Mouse (Mus musculus) heart, postnatal 0 days (tissue): ENCODE results near the gene Dyrk1b. TPM values are rescaled to one million over a fixed set of nuclear protein-coding genes. Genes with fewer than 3 reads are reported as not detected.

Source experiments
- ATAC-seq: fragments of 200-750 bp; cut with Nextera tagmentation; 2 replicates; pipeline ENCODE4 v1.8.0; 2017; ENCODE audit warnings: low read depth, moderate number of reproducible peaks, moderate library complexity; ENCODE audit not compliant: insufficient read depth
- DNase-seq: peaks from one replicate; pipeline ENCODE4 v3.0.0-alpha.2; 2016; ENCODE audit warnings: low spot score
- H3K27ac ChIP-seq: fragments of 300-500 bp; sonication (generic); 2 replicates; pipeline ENCODE4 v1.5.1; 2014; ENCODE audit warnings: low read depth, mild to moderate bottlenecking
- H3K27me3 ChIP-seq: fragments of 300-500 bp; sonication (generic); 2 replicates; pipeline ENCODE4 v1.6.1; 2014; ENCODE audit warnings: low read length, mixed read lengths; ENCODE audit not compliant: control insufficient read depth, insufficient read depth
- H3K36me3 ChIP-seq: fragments of 300-500 bp; sonication (generic); replicated peaks from 2 replicates; pipeline ENCODE4 v1.6.1; 2014; ENCODE audit warnings: low read length, mixed read lengths; ENCODE audit not compliant: control insufficient read depth, insufficient read depth
- H3K4me1 ChIP-seq: fragments of 300-500 bp; sonication (generic); 2 replicates; pipeline ENCODE4 v1.6.1; 2014; ENCODE audit warnings: antibody characterized with exemption; ENCODE audit not compliant: control insufficient read depth, insufficient read depth
- H3K4me2 ChIP-seq: fragments of 300-500 bp; sonication (generic); 2 replicates; pipeline ENCODE4 v1.6.1; 2014; ENCODE audit warnings: low read depth, mild to moderate bottlenecking, low read length, moderate library complexity
- H3K4me3 ChIP-seq: fragments of 300-500 bp; sonication (generic); 2 replicates; pipeline ENCODE4 v1.5.1; 2014; ENCODE audit warnings: low read depth, low read length
- H3K9ac ChIP-seq: fragments of 300-500 bp; sonication (generic); replicated peaks from 2 replicates; pipeline ENCODE4 v1.6.1; 2014; ENCODE audit warnings: low read depth, low read length, mixed read lengths
- H3K9me3 ChIP-seq: fragments of 300-500 bp; sonication (generic); replicated peaks from 2 replicates; pipeline ENCODE4 v1.6.1; 2016; ENCODE audit warnings: low read length; ENCODE audit not compliant: control insufficient read depth
- CTCF ChIP-seq: IDR thresholded peaks from 2 replicates; pipeline ENCODE4 v1.5.1; 2016; ENCODE audit warnings: antibody characterized with exemption, control low read depth, low read depth
- EP300 ChIP-seq: IDR thresholded peaks from 2 replicates; pipeline ENCODE4 v1.6.1; 2016; ENCODE audit warnings: antibody characterized with exemption, low read depth
- WGBS: fragments of 180-500 bp; shearing (Covaris S2); extraction: QIAGEN DNeasy Blood & Tissue Kit; methylation state at CpG from one replicate; pipeline ENCODE4 v1.1.7; 2014; 5-methylcytosine and 5-hydroxymethylcytosine counted together
- polyA plus RNA-seq: library from polyadenylated mRNA; unstranded; fragments of >200 nt; fragmentation: Nextera tagmentation; extraction: Ambion mirVana; gene quantifications from 2 replicates; pipeline ENCODE4 v1.2.1, GENCODE M21; 2015
- total RNA-seq: library from RNA; depleted of rRNA; stranded (reverse); fragments of >200 nt; gene quantifications from 2 replicates; pipeline ENCODE4 v1.2.3, GENCODE M21; 2014; ENCODE audit warnings: low replicate concordance

The Dyrk1b gene
- total and polyA plus RNA-seq, 2 experiments from 2014 or later = 10.4 to 21.3 TPM

DNA sequence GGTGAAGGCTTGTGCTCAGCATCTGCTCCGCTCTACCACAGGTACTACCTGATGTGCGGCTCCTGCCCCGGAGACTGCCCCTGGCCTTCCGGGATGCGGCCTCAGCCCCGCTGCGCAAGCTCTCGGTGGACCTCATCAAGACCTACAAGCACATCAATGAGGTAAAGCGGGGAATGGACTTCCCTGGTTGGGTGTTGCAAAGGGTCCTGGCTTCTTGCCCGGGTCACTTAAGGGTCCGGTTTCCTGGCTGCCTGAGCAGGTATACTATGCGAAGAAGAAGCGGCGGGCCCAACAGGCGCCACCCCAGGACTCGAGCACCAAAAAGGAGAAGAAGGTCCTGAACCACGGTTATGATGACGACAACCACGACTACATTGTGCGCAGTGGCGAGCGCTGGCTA is 3.1 kb downstream of the Dyrk1b start:
- Histone ChIP-seq H3K9me3 (no peaks in the 10 kb centered on the region), H3K27me3 (no peaks in the 10 kb centered on the region), H3K4me3 (no peak overlapping the region), H3K36me3 (peaks cover 70% of the 10 kb centered on the region), H3K4me1 (peaks cover 9% of the 10 kb centered on the region; the same call in 1 of the 2 replicates), H3K4me2 (no peak overlapping the region), H3K9ac (no peak overlapping the region), H3K27ac (no peak overlapping the region)
- no peak for DNase-seq
- WGBS = 95% methylated on average over 22 of the region's 22 CpGs
- no peak for ATAC-seq
- no peak for TF ChIP-seq CTCF
- TF ChIP-seq EP300 = no peak

DNA sequence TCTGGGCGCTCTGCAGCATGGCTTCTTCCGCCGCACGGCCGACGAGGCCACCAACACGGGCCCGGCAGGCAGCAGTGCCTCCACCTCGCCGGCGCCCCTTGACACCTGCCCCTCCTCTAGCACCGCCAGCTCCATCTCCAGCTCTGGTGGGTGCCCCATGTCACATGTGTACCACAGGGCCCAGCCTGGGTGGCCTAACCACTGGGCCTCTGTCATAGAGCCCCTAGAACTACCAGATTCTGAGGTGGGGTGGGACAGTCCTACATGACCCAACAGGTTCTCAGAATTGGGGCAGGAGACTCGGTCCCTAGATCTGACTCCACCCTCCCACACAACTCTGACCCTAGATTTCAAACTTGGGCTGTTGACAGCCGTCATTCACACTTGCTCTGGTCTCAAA is 6.6 kb downstream of the Dyrk1b start:
- no peak for TF ChIP-seq EP300
- no peak for TF ChIP-seq CTCF
- DNase-seq = no peak
- Histone ChIP-seq H3K9ac (no peak overlapping the region), H3K9me3 (no peaks in the 10 kb centered on the region), H3K4me3 (no peak overlapping the region), H3K27me3 (no peaks in the 10 kb centered on the region), H3K4me2 (no peak overlapping the region), H3K27ac (no peak overlapping the region), H3K4me1 (peaks cover 3% of the 10 kb centered on the region; the same call in 1 of the 2 replicates), H3K36me3 (peaks cover 82% of the 10 kb centered on the region)
- ATAC-seq = no peak
- WGBS = 86% methylated on average over 14 of the region's 14 CpGs

DNA sequence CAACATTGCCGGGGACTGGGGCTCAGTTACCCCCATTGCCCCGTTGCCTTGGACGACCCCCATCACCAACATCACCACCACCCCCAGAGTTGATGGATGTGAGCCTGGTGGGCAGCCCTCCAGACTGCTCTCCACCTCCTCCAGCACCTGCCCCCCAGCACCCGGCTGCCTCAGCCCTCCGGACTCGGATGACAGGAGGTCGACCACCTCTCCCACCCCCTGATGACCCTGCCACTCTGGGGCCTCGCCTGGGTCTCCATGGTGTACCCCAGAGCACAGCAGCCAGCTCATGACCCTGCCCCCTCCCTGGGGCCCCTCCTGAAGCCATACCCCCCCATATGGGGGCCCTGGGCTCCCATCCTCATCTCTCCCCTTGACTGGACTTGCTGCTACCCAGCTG is 7.4 kb downstream of the Dyrk1b start:
- WGBS = 90% methylated on average over 8 of the region's 8 CpGs
- no peaks in the 10 kb centered on the region for H3K9me3 ChIP-seq
- H3K27me3 ChIP-seq = no peaks in the 10 kb centered on the region
- ATAC-seq (peak; percentile 44), DNase-seq (no peak)
- H3K4me2 ChIP-seq = no peak overlapping the region
- no peak overlapping the region for H3K4me3 ChIP-seq
- H3K27ac ChIP-seq = no peak overlapping the region
- no peak overlapping the region for H3K9ac ChIP-seq
- peaks cover 81% of the 10 kb centered on the region for H3K36me3 ChIP-seq
- no peak for TF ChIP-seq CTCF
- TF ChIP-seq EP300 = no peak
- no peaks in the 10 kb centered on the region for H3K4me1 ChIP-seq

DNA sequence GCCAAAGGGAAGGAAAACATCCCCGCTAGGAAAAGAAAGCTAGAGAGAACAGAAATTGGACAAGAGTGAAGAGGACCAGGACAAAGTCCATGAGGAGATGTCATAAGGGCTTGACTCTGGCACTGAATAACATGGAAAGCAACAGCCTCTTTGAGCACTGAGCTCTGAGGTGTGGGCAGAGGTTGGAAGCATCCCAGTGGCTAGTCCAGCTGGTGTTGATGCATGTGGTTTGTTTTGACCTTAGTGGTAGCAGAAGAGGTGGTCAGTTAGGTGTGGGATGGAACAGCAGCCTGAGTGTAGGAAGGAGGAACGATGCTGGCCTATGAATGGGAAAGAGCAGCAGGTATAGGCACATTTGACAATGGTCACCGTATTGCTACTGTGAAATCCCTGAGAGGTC is 12.2 kb downstream of the Dyrk1b start:
- Histone ChIP-seq H3K27me3 (no peaks in the 10 kb centered on the region), H3K4me2 (no peak overlapping the region), H3K4me1 (no peaks in the 10 kb centered on the region), H3K27ac (no peak overlapping the region), H3K9ac (no peak overlapping the region), H3K4me3 (no peak overlapping the region), H3K36me3 (peaks cover 32% of the 10 kb centered on the region), H3K9me3 (no peaks in the 10 kb centered on the region)
- no peak for TF ChIP-seq CTCF
- no peak for TF ChIP-seq EP300
- DNase-seq (no peak), ATAC-seq (no peak)
- WGBS = 92% methylated on average over 3 of the region's 3 CpGs

DNA sequence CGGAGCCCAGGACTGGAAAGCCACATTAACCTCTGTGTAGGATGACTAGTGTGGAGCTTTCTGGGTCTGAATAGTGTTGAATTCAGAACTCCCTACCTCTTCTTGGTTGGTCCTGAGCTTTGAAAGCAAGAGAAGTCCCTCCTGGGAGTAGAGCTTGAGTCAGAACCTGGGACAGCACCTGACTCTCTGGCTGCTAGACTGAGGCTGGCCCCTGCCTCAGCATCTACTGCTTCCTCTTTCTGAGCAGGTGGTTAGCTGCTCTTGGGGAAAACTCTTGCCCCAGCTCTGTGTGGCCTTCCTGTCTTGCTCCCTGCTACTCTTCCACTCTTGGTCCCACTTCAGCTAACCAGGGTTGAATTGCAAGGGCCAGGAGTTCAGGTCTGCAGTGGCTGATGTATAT is 12.6 kb downstream of the Dyrk1b start:
- 82% methylated on average over 1 of the region's 1 CpGs for WGBS
- ATAC-seq (no peak), DNase-seq (no peak)
- Histone ChIP-seq H3K27ac (no peak overlapping the region), H3K9ac (no peak overlapping the region), H3K4me1 (no peaks in the 10 kb centered on the region), H3K4me2 (no peak overlapping the region), H3K36me3 (peaks cover 28% of the 10 kb centered on the region), H3K9me3 (no peaks in the 10 kb centered on the region), H3K27me3 (no peaks in the 10 kb centered on the region), H3K4me3 (no peak overlapping the region)
- TF ChIP-seq CTCF = no peak
- no peak for TF ChIP-seq EP300

DNA sequence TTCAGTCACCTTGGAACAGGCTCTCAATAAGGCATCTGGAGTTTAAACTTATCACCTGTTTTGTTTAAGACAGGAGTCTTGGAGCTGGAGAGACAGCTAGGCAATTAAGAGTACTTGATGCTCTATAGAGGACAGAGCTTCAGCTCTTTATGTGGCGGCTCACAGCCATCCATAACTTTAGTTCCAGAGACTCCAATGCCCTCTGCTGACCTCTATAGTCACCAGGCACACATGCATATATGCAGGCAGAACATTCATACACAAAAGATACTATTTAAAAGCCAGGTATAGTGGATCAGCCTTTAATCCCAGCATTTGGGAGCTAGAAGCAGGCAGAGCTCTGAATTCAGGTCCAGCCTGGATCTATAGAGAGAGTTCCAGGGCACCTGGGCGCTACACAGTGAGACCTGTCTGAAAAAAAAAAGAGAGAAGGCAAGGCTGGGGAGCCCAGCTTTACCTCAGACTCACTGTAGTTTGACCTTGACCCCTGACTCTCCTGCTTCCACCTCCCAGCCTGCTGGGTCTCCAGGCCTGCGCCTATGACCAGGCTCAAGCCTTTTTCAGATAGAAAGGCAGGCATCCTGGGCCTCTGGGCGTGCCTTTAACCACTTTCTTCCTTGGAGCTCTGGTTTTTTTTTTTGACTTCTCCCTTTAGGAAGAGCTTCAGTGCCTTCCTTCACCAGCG is 16.3 kb downstream of the Dyrk1b start:
- Histone ChIP-seq H3K4me2 (no peak overlapping the region), H3K4me1 (no peaks in the 10 kb centered on the region), H3K9ac (no peak overlapping the region), H3K9me3 (no peaks in the 10 kb centered on the region), H3K27me3 (no peaks in the 10 kb centered on the region), H3K27ac (no peak overlapping the region), H3K4me3 (no peak overlapping the region), H3K36me3 (peaks cover 3% of the 10 kb centered on the region; the same call in 1 of the 2 replicates)
- no peak for DNase-seq
- ATAC-seq = no peak
- 77% methylated on average over 5 of the region's 5 CpGs for WGBS
- no peak for TF ChIP-seq CTCF
- no peak for TF ChIP-seq EP300
